8 mouse cellular contexts compared by ENCODE assay signal in genomic region chr13:6059515-6060228, GRCm38 (mm10).
DNase-seq lines count a peak whose midpoint lies in the region; ATAC-seq and TF ChIP-seq lines count a peak whose summit lies in the region.

No protein-coding gene starts in this region.

- no peaks in the 10 kb centered on the region for H3K4me1 ChIP-seq in kidney, embryonic 14.5 days (ENCODE audit: control insufficient read depth, insufficient read depth, low read length)
- H3K4me1 ChIP-seq in stomach, postnatal 0 days (replicated peaks; ENCODE audit: control insufficient read depth, insufficient read depth): peaks cover 4% of the 10 kb centered on the region; the same call in 1 of the 2 replicates

- peak; percentile 14 for DNase-seq in adrenal gland, adult 8-10 months
- DNase-seq in gastrocnemius, postnatal 10 days: peak; percentile 31
- peak; percentile 57 for DNase-seq in lung, postnatal 25 days (ENCODE audit: low spot score)
- peak; percentile 16 for DNase-seq in stomach, postnatal 0 days (ENCODE audit: low spot score)
- no peak for DNase-seq in T-cell, adult 2 months (ENCODE audit: low spot score)
- no peak for DNase-seq in layer of hippocampus, adult 9-11 months

- H3K9ac ChIP-seq in kidney, embryonic 14.5 days (ENCODE audit: low read depth, low read length): no peak overlapping the region
- H3K9ac ChIP-seq in stomach, postnatal 0 days (ENCODE audit: low read length): no peak overlapping the region

- H3K4me2 ChIP-seq in kidney, embryonic 14.5 days (replicated peaks; ENCODE audit: low read depth, low read length): no peak overlapping the region
- H3K4me2 ChIP-seq in stomach, postnatal 0 days (replicated peaks; ENCODE audit: low read depth): 0 out of 2 replicates have a peak overlapping the region, but pooled peaks have one; percentile 4

- no peak for TF ChIP-seq EP300 in stomach, postnatal 0 days (optimal IDR thresholded peaks at IDR 0.05)

- H3K4me3 ChIP-seq in kidney, embryonic 14.5 days (ENCODE audit: low read length): no peak overlapping the region
- H3K4me3 ChIP-seq in stomach, postnatal 0 days (ENCODE audit: low read depth, low read length): no peak overlapping the region

- no peaks in the 10 kb centered on the region for H3K9me3 ChIP-seq in kidney, embryonic 14.5 days (ENCODE audit: control insufficient read depth, low read length)
- no peaks in the 10 kb centered on the region for H3K9me3 ChIP-seq in stomach, postnatal 0 days (ENCODE audit: control insufficient read depth, low read length)

- peak; percentile 26 for ATAC-seq in CD4-positive, CD25-positive, alpha-beta regulatory T cell, adult 4 months
- peak; percentile 75; the same call in 1 of the 2 replicates for ATAC-seq in kidney, embryonic 14.5 days (ENCODE audit: low FRiP score, low TSS enrichment)
- peak; percentile 49; the same call in 1 of the 2 replicates for ATAC-seq in stomach, postnatal 0 days (ENCODE audit: low FRiP score, low TSS enrichment)

- TF ChIP-seq CTCF in stomach, postnatal 0 days (IDR thresholded peaks at IDR 0.05; ENCODE audit: low read depth): no peak

- no peaks in the 10 kb centered on the region for H3K36me3 ChIP-seq in kidney, embryonic 14.5 days (ENCODE audit: control insufficient read depth, insufficient read depth, low read length)
- H3K36me3 ChIP-seq in stomach, postnatal 0 days (ENCODE audit: control insufficient read depth, insufficient read depth, low read length): no peaks in the 10 kb centered on the region

- H3K27me3 ChIP-seq in kidney, embryonic 14.5 days (ENCODE audit: control insufficient read depth, insufficient read depth, low read length): no peaks in the 10 kb centered on the region
- no peaks in the 10 kb centered on the region for H3K27me3 ChIP-seq in stomach, postnatal 0 days (ENCODE audit: control insufficient read depth, insufficient read depth, low read length)

- H3K27ac ChIP-seq in kidney, embryonic 14.5 days (ENCODE audit: low read depth, low read length): no peak overlapping the region
- no peak overlapping the region for H3K27ac ChIP-seq in stomach, postnatal 0 days (replicated peaks)

- WGBS in kidney, embryonic 14.5 days: 20% methylated on average over 6 of the region's 6 CpGs
- 17% methylated on average over 6 of the region's 6 CpGs for WGBS in stomach, postnatal 0 days

Comparison
In these comparisons a context has a peak if more than half of its experiments do, and no peak if none do; other contexts are left out.
1. DNase-seq: peak in adrenal gland, adult 8-10 months (single experiment), gastrocnemius, postnatal 10 days (single experiment), lung, postnatal 25 days (single experiment) and stomach, postnatal 0 days (single experiment); none in T-cell, adult 2 months (single experiment) and layer of hippocampus, adult 9-11 months (single experiment).
2. Peak in every context shown above with its lines, with median percentiles within 50 percentile points of each other: ATAC-seq.